Comparison of ENCODE assay signal across 1 mouse cellular context in genomic region chr16:11316748-11317147, GRCm38 (mm10).
TF ChIP-seq lines count a peak whose summit lies in the region.

No protein-coding gene starts in this region.

TF ChIP-seq in MEL, 35 proteins besides CTCF, POLR2A, EP300 and RAD21 (continued from another document):
- TF ChIP-seq TAL1 (IDR thresholded peaks at IDR 0.05; ENCODE audit: low read length) (no peak), CHD2 (IDR thresholded peaks at IDR 0.05; ENCODE audit: low read length) (no peak), ZKSCAN1 (IDR thresholded peaks at IDR 0.05; ENCODE audit: low read depth, low read length) (no peak), ETS1 (IDR thresholded peaks at IDR 0.05; ENCODE audit: low read depth, low read length) (no peak), MXI1 (IDR thresholded peaks at IDR 0.05; ENCODE audit: low read depth, low read length) (no peak), SMC3 (IDR thresholded peaks at IDR 0.05; ENCODE audit: low read depth, low read length) (no peak), GABPA (IDR thresholded peaks at IDR 0.05; ENCODE audit: low read depth, low read length) (no peak), NELFE (IDR thresholded peaks at IDR 0.05; ENCODE audit: low read depth, low read length) (no peak)
